In the genomic region with DNA sequence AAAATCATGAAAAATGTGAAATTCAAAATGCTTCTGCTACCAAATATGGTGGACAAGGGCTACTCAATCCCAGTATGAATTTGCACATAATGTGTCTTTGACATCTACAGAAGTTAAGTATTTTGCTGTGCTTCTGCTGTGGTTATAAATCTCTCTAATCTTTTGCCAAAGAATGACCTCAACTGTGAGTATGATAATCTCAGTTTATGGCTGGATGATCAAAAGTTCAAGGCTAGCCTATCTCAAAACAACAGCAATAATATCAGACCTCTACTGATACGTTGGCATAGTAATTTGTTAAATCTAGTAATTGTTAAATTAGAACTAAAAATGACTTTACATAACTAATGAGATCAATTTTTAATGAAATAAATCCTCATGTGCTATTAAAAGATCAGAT, we compare ENCODE assay signal across 32 mouse cellular contexts.
"Had no signal": no experiment of that assay in that cellular context is flagged by ENCODE, and none has a peak within 500 bp of the region (broad histone marks: within the 10 kb centered on the region; RNA-seq: fewer than 3 reads in every experiment).

No protein-coding gene starts in this region.

- H3K4me1 ChIP-seq: hindbrain, embryonic 10.5 days; hindbrain, embryonic 12.5 days; kidney, embryonic 15.5 days had no signal

- H3K27me3 ChIP-seq: heart, embryonic 12.5 days; heart, embryonic 13.5 days; heart, embryonic 15.5 days; hindbrain, embryonic 12.5 days; hindbrain, embryonic 13.5 days; hindbrain, embryonic 15.5 days; kidney, embryonic 15.5 days had no signal

- H3K4me2 ChIP-seq: heart, embryonic 11.5 days; heart, embryonic 12.5 days; heart, embryonic 13.5 days; heart, embryonic 15.5 days; hindbrain, embryonic 12.5 days; hindbrain, embryonic 13.5 days; hindbrain, embryonic 14.5 days; hindbrain, embryonic 15.5 days; kidney, embryonic 15.5 days had no signal

- H3K9me3 ChIP-seq: heart, embryonic 12.5 days; heart, embryonic 13.5 days; heart, embryonic 15.5 days; hindbrain, embryonic 10.5 days; hindbrain, embryonic 12.5 days; hindbrain, embryonic 13.5 days; hindbrain, embryonic 15.5 days; kidney, embryonic 15.5 days had no signal

- H3K27ac ChIP-seq: heart, embryonic 13.5 days; heart, embryonic 15.5 days; hindbrain, embryonic 10.5 days; hindbrain, embryonic 12.5 days; hindbrain, embryonic 13.5 days; hindbrain, embryonic 14.5 days; hindbrain, embryonic 15.5 days; hindbrain, postnatal 0 days; kidney, embryonic 15.5 days; kidney, postnatal 0 days; layer of hippocampus, adult 2 months; left cerebral cortex, adult 2 months had no signal

- DNase-seq: heart, postnatal 10 days; heart, postnatal 14 days; heart, postnatal 36 days; heart, postnatal 4 days; kidney, adult 11 months; kidney, adult 18-20 months; kidney, adult 2 months; kidney, adult 8-10 months; kidney, adult 9 months; kidney, postnatal 10 days; kidney, postnatal 14 days; kidney, postnatal 25 days; kidney, postnatal 36 days; kidney, postnatal 4 days; layer of hippocampus, adult 9-11 months; layer of hippocampus, postnatal 36 days had no signal

- H3K4me3 ChIP-seq: heart, embryonic 12.5 days; heart, embryonic 13.5 days; heart, embryonic 15.5 days; hindbrain, embryonic 10.5 days; hindbrain, embryonic 12.5 days; hindbrain, embryonic 13.5 days; hindbrain, embryonic 15.5 days; kidney, embryonic 15.5 days; layer of hippocampus, adult 2 months; left cerebral cortex, adult 2 months had no signal

- ATAC-seq: hindbrain, embryonic 16.5 days; hindbrain, postnatal 0 days; inflammation-experienced regulatory T-cells, adult 6 months had no signal

- H3K36me3 ChIP-seq: heart, embryonic 15.5 days; hindbrain, embryonic 10.5 days; hindbrain, embryonic 12.5 days; kidney, embryonic 15.5 days had no signal

- H3K9ac ChIP-seq: heart, embryonic 12.5 days; heart, embryonic 13.5 days; heart, embryonic 15.5 days; hindbrain, embryonic 12.5 days; hindbrain, embryonic 13.5 days; hindbrain, embryonic 14.5 days; hindbrain, embryonic 15.5 days; kidney, embryonic 15.5 days had no signal
